Mouse (Mus musculus) limb, embryonic 11.5 days (tissue): ENCODE results near the gene Gcnt4. TPM values are rescaled to one million over a fixed set of nuclear protein-coding genes. Genes with fewer than 3 reads are reported as not detected.
"Not testable (repeated sequence)": the region's sequence is repeated elsewhere in the genome, so short reads cannot be mapped to it uniquely, and the experiment has no call there.

ENCODE experiments used
- ATAC-seq: fragments of 200-750 bp; cut with Nextera tagmentation; 2 replicates; pipeline ENCODE4 v1.8.0; 2017; ENCODE audit warnings: low read depth; ENCODE audit not compliant: insufficient number of reproducible peaks, low FRiP score, low TSS enrichment
- DNase-seq: peaks from one replicate; pipeline ENCODE4 v3.0.0-alpha.2; 2015; ENCODE audit warnings: low spot score
- H3K27ac ChIP-seq: fragments of 300-500 bp; sonication (generic); replicated peaks from 2 replicates; pipeline ENCODE4 v1.5.1; 2014; ENCODE audit warnings: low read depth, mild to moderate bottlenecking, low read length
- H3K27me3 ChIP-seq: fragments of 300-500 bp; sonication (generic); 2 replicates; pipeline ENCODE4 v1.6.1; 2014; ENCODE audit warnings: mild to moderate bottlenecking, low read length, mixed read lengths; ENCODE audit not compliant: control insufficient read depth, insufficient read depth
- H3K36me3 ChIP-seq: fragments of 300-500 bp; sonication (generic); 2 replicates; pipeline ENCODE4 v1.6.1; 2014; ENCODE audit warnings: mild to moderate bottlenecking, low read length, moderate library complexity, mixed read lengths; ENCODE audit not compliant: control insufficient read depth, insufficient read depth
- H3K4me1 ChIP-seq: fragments of 300-500 bp; sonication (generic); 2 replicates; pipeline ENCODE4 v1.6.1; 2014; ENCODE audit warnings: low read length, mixed read lengths; ENCODE audit not compliant: control insufficient read depth, insufficient read depth
- H3K4me2 ChIP-seq: fragments of 300-500 bp; sonication (generic); 2 replicates; pipeline ENCODE4 v1.6.1; 2014; ENCODE audit warnings: low read depth, mild to moderate bottlenecking, moderate library complexity; ENCODE audit not compliant: severe bottlenecking
- H3K4me3 ChIP-seq: fragments of 300-500 bp; sonication (generic); 2 replicates; pipeline ENCODE4 v1.5.1; 2014; ENCODE audit warnings: low read depth, low read length
- H3K9ac ChIP-seq: fragments of 300-500 bp; sonication (generic); 2 replicates; pipeline ENCODE4 v1.6.1; 2014; ENCODE audit warnings: mild to moderate bottlenecking, low read length
- H3K9me3 ChIP-seq: fragments of 300-500 bp; sonication (generic); 2 replicates; pipeline ENCODE4 v1.6.1; 2016; ENCODE audit warnings: low read length; ENCODE audit not compliant: control insufficient read depth
- WGBS: fragments of 180-500 bp; shearing (Covaris S2); extraction: QIAGEN DNeasy Blood & Tissue Kit; methylation state at CpG from one replicate; pipeline ENCODE4 v1.1.7; 2014; 5-methylcytosine and 5-hydroxymethylcytosine counted together
- polyA plus RNA-seq: library from polyadenylated mRNA; unstranded; fragments of >200 nt; fragmentation: Nextera tagmentation; extraction: Ambion mirVana; gene quantifications from 2 replicates; pipeline ENCODE4 v1.2.1, GENCODE M21; 2014

The Gcnt4 gene
- 0.23 and 0.24 TPM in 2 replicates for polyA plus RNA-seq

DNA sequence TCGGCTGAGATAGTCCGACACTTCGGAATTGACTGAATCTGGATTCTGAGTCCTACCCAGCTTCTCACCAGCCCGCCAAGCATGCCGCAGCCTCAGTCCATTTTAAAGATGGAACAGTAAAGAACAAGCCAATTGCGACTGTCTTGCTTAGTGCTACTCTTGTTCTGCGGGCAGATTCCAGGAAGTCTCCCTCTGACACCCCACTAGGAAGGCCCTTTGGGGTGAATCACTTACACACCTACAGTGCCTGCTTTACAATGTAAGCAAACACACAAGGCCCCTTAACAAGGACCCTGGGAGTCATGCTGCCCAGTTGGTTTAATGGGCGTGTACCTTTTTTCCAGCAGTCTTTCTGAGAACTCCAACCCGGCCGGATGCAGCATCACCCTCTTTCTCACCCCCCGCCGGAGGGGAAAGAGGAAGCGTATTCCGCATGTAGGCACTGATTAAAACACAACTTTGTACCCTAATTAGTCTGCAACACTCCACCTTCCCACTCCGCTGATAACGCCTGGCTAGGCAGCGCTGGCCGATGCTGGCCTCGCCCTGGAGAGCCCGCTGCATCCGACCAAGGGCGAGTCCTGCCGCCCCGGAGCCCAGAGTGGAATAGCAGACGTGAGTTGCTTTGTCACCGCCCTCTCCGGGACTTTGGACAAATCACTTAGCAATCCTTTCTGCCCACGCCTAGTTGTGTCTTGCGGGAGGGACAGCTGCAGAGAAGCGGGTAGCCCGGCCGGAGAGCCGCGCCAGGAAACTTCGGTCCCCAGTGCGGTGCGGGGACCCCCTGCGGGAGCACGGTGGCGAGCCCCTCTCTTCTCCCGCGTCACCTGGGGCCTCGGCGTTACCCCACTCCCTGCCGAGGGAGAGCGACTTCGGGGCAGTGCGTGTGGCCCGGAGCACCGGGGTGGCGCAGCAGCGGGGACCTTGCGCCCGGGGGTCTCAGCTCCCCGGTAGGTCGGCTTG lies at the start of gene Gcnt4:
Gcnt4 (plus strand) TSS at position 691 of the 963 bp plus-strand sequence.
- H3K27ac ChIP-seq, result no peak within 1 kb of the TSS
- DNase-seq, result peak; percentile 74
- no peaks in the 10 kb centered on the region for H3K9me3 ChIP-seq
- 12% methylated on average over 47 of the region's 56 CpGs for WGBS
- peak within 1 kb of the TSS; percentile 99 for H3K4me2 ChIP-seq
- H3K4me3 ChIP-seq, result peak within 1 kb of the TSS; percentile 70
- peak; percentile 48; the same call in 1 of the 2 replicates for ATAC-seq
- peaks cover 17% of the 10 kb centered on the region; the same call in 1 of the 2 replicates for H3K4me1 ChIP-seq
- peaks cover 7% of the 10 kb centered on the region; the same call in 1 of the 2 replicates for H3K27me3 ChIP-seq
- H3K36me3 ChIP-seq, result no peaks in the 10 kb centered on the region
- H3K9ac ChIP-seq, result peak within 1 kb of the TSS; percentile 72

DNA sequence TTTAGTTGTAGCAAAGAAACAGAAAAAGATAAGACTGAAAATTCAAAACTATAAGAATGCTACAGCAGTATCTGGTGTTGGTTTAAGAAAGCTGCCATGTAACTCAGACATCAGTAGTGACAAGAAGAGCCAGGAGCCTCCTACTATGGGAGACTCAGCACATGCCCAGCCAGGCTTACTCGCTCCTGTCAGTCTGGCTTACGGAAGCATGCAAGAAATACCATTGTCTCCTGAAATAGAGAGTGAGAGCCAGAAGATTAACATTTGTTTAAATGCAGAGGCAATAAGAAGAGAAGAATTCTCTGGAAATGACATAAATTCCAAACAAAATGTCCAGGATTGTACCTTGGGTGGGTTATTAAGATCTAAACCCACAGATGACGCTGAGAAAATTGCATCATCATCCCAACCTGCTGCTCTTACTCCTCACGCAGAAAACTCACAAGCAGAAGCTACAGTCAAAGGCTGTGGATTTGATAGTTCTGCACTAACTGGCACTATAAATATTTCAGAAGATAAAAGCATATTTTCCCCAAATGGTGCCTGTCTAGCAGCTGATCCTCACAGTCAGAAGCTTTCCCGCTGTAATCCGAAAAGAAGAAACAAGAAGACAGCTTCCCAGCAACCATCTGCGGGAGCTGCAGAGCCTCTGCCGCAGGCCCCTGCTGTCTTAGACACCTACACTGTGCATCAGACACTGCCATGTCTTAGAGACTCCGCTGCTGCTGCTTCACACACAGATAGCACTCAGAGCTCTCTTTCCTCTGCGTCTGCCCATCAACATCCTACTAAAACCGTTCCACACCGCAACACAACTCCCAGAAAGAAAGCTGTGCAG lies 46.0 kb upstream of the Gcnt4 start:
- WGBS, result 77% methylated on average over 12 of the region's 12 CpGs

DNA sequence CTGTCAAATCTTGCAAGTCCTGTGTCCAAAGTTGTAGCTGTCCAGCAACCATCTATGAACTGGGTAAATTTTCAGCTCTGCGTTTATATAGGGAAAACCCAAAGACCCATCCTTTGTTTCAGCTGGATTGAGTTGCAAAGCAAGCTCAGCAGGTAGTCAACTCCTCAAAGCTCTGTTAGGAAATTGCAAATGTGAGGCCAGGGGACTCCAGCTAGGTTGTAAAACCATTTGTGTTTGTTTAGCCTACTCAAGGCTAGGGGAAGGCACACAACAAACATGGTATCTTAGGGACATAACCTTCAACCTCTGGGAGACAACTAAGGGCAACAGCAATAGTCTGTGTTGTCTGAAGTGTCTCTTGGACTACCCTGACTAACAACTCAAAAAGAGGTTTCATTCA lies 40.0 kb upstream of the Gcnt4 start:
- H3K27me3 ChIP-seq, result no peaks in the 10 kb centered on the region
- no peak overlapping the region for H3K4me2 ChIP-seq
- no peaks in the 10 kb centered on the region for H3K4me1 ChIP-seq
- ATAC-seq (no peak), DNase-seq (no peak)
- WGBS, result 43% methylated on average over 1 of the region's 1 CpGs
- no peaks in the 10 kb centered on the region for H3K9me3 ChIP-seq
- H3K9ac ChIP-seq, result no peak overlapping the region
- no peaks in the 10 kb centered on the region for H3K36me3 ChIP-seq
- no peak overlapping the region for H3K4me3 ChIP-seq
- H3K27ac ChIP-seq, result no peak overlapping the region

More for the DNA sequence above, 46.0 kb upstream of the Gcnt4 start:
- ATAC-seq (no peak), DNase-seq (no peak)
- Histone ChIP-seq H3K27me3 (no peaks in the 10 kb centered on the region), H3K9ac (no peak overlapping the region), H3K27ac (no peak overlapping the region), H3K4me1 (no peaks in the 10 kb centered on the region), H3K36me3 (no peaks in the 10 kb centered on the region), H3K4me3 (no peak overlapping the region), H3K4me2 (no peak overlapping the region), H3K9me3 (no peaks in the 10 kb centered on the region)

DNA sequence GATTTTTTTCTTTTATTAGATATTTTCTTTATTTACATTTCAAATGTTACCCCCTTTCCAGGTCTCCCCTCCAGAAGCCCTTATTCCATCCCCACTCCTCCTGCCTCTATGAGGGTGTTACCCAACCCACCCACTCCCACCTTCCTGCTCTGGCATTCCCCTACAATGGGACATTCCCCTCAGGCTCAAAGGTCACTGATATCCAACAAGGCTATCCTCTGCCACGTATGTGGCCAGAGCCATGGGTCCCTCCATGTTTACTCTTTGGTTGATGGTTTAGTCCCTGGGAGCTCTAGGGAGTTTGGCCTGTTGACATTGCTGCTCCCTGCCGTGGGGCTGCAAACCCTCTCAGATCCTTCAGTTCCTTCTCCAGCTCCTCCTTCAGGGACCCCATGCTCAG lies 34.5 kb upstream of the Gcnt4 start:
- Histone ChIP-seq H3K4me3 (no peak overlapping the region), H3K27ac (no peak overlapping the region), H3K27me3 (no peaks in the 10 kb centered on the region), H3K9me3 (no peaks in the 10 kb centered on the region), H3K36me3 (no peaks in the 10 kb centered on the region), H3K4me1 (no peaks in the 10 kb centered on the region), H3K9ac (no peak overlapping the region), H3K4me2 (no peak overlapping the region)
- WGBS, result 53% methylated on average over 2 of the region's 2 CpGs
- DNase-seq (no peak), ATAC-seq (no peak)

DNA sequence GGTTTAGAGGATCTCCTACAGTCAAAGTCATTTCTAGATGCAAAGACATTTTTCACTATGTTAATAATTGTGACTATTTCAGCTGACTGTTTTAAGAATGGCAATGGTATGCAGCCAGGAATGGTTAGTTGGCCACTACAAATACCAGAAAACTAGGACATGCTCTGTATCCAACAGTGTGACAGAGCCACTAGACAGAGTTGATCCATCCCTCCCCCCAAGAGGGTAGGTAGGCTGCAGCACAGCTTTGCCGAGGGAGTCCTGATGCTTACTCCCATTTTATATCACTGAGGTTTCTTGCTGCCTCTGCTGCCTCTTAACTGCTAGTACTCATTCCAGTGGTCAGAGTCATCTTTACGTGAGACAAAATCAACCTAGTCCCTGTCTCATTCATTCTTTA lies 29.3 kb upstream of the Gcnt4 start:
- Histone ChIP-seq H3K4me3 (no peak overlapping the region), H3K36me3 (no peaks in the 10 kb centered on the region), H3K9ac (no peak overlapping the region), H3K4me1 (no peaks in the 10 kb centered on the region), H3K4me2 (no peak overlapping the region), H3K9me3 (no peaks in the 10 kb centered on the region), H3K27ac (no peak overlapping the region), H3K27me3 (no peaks in the 10 kb centered on the region)
- 83% methylated on average over 2 of the region's 2 CpGs for WGBS
- ATAC-seq (no peak), DNase-seq (no peak)

DNA sequence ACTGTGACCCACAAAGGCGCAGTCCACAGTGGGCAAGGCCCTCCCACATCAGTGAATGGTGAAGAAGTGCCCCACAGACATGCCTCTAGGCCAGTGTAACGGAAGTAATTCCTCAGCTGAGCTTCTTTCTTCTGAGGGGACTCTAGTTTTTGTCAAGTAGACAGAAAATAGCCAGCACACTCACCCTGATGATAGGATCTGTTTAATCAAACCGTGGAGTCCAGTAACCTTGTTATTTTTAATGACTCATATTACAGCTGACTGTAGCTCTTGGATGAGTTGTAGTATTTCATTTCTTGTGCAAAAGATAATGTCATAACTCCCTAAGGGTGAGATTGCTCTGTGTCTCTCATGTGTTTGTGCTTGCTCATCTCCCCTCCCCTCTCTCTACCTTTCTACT lies 17.8 kb upstream of the Gcnt4 start:
- H3K4me2 ChIP-seq, result no peak overlapping the region
- H3K4me1 ChIP-seq, result no peaks in the 10 kb centered on the region
- WGBS, result 74% methylated on average over 3 of the region's 3 CpGs
- no peaks in the 10 kb centered on the region for H3K36me3 ChIP-seq
- no peaks in the 10 kb centered on the region for H3K9me3 ChIP-seq
- H3K27ac ChIP-seq, result no peak overlapping the region
- H3K27me3 ChIP-seq, result no peaks in the 10 kb centered on the region
- ATAC-seq (no peak), DNase-seq (no peak)
- no peak overlapping the region for H3K4me3 ChIP-seq
- H3K9ac ChIP-seq, result no peak overlapping the region

DNA sequence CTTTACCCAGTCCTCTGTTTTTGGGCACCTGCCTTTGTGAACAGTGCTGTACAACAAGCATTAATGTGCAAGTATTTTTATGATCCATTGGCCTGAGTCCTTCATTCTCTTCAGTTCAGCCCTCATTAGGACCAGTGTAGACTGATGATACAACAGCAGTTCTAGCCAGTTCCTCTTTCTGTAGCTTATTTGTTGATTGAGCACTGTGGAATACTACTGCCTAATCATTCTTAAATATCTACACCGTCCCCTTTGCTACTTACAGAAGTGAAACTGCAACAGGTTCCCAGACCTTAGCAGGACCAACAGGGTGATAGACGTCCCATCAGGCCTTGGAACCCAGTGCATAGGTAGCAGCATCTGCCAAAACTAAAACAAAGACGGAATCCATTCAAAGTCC lies 13.3 kb upstream of the Gcnt4 start:
- no peaks in the 10 kb centered on the region for H3K4me1 ChIP-seq
- no peak overlapping the region for H3K9ac ChIP-seq
- ATAC-seq (no peak), DNase-seq (no peak)
- WGBS, result 85% methylated on average over 3 of the region's 3 CpGs
- H3K4me2 ChIP-seq, result no peak overlapping the region
- no peak overlapping the region for H3K4me3 ChIP-seq
- H3K27ac ChIP-seq, result no peak overlapping the region
- H3K9me3 ChIP-seq, result no peaks in the 10 kb centered on the region
- no peaks in the 10 kb centered on the region for H3K27me3 ChIP-seq
- no peaks in the 10 kb centered on the region for H3K36me3 ChIP-seq

DNA sequence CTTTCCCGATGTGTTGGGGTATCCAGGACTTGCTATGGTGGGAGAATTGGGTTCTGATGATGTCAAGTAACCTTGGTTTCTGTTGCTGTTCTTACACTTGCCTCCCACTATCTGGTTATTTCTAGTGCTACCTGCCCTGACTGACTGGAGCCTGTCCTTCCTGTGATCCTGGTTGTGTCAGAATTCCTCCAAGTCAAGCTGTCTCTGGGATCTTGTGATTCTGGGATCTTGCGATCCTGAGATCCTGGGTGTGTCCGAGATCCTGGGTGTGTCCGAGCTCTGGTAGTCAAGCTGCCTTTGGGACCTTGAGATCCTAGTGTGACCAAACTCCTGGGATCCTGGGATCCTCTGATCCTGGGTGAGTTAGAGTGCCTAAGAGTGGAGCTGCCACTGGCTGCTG lies 1.4 kb upstream of the Gcnt4 start:
- H3K4me1 ChIP-seq, result peaks cover 11% of the 10 kb centered on the region; the same call in 1 of the 2 replicates
- DNase-seq, result not testable (repeated sequence)
- 89% methylated on average over 4 of the region's 4 CpGs for WGBS

More for the DNA sequence above, 1.4 kb upstream of the Gcnt4 start:
- not testable (repeated sequence) for H3K4me3 ChIP-seq, H3K36me3 ChIP-seq, ATAC-seq, H3K9ac ChIP-seq, H3K27ac ChIP-seq, H3K27me3 ChIP-seq, H3K9me3 ChIP-seq, H3K4me2 ChIP-seq
